Mouse (Mus musculus): ENCODE data around the gene Map9. TPM values are rescaled to one million over a fixed set of nuclear protein-coding genes. Genes with fewer than 3 reads are reported as not detected.

The Map9 gene
- polyA plus RNA-seq (2017; shearing (Covaris generic)): 4.3 TPM

DNA sequence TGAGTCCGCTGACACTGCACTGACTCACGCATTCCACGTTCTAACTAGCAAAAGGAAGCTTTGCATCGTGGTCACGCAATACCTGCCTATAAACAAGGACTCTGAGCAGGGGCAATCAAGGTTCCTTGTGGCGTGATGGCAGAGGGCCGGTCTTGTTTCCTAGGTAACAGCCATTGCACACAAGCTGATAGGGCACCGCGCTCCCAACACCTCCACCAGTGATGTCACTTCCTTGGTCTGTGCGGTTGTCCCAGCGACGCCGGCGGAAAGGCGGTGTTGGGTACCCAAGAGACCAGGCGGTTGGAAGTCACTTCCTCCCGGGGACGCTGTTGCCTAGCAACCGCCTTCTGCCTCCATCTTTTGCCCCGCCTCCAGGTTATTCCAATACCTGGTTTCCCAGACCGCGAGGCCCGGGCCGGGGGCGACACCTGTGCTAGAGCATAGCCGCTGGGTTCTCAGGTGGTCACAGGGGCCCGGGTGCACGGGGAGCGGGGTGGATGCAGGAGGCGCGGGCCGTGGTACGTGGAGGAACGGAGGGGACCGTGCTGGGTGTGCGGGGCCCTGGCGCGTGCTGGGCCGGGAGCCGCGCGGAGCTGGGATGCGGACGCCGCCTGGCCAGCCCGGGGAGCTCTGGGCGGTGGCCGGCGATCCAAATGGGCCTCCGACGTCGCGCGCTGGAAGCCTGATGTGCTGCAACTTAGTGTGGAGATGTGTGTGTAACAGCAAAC, at the start of gene Map9:
TSS of gene Map9 (plus strand) at position 248 of the 728 bp plus-strand sequence.

Other genes with a start within 250 kb of the Map9 start
- gene Gucy1a1, start 212.3 kb upstream of the Map9 start, polyA plus RNA-seq (2017; shearing (Covaris generic)): 0.67 TPM
- not detected for gene Npy2r, start 190.0 kb downstream of the Map9 start, polyA plus RNA-seq (2017; shearing (Covaris generic))